Mouse (Mus musculus) intestine, embryonic 15.5 days (tissue): ENCODE measurements at regions not wholly inside any gene's neighbourhood (a gene's known extent, or its start where the extent isn't known, plus 50 kb on each side); places are given as distances from the start of the nearest gene placed in this dataset.
A peak's percentile ranks its signal among the peaks of the same experiment; 100 is the strongest.

ENCODE experiments used
- ATAC-seq: fragments of 200-750 bp; cut with Nextera tagmentation; 2 replicates; pipeline ENCODE4 v1.8.0; 2017; ENCODE audit warnings: moderate TSS enrichment, moderate library complexity
- H3K27ac ChIP-seq: fragments of 300-500 bp; sonication (generic); 2 replicates; pipeline ENCODE4 v1.5.1; 2015; ENCODE audit warnings: mild to moderate bottlenecking, inconsistent platforms
- H3K27me3 ChIP-seq: fragments of 300-500 bp; sonication (generic); replicated peaks from 2 replicates; pipeline ENCODE4 v1.6.1; 2015; ENCODE audit warnings: inconsistent platforms
- H3K36me3 ChIP-seq: fragments of 300-500 bp; sonication (generic); 2 replicates; pipeline ENCODE4 v1.6.1; 2015; ENCODE audit warnings: inconsistent platforms
- H3K4me1 ChIP-seq: fragments of 300-500 bp; sonication (generic); replicated peaks from 2 replicates; pipeline ENCODE4 v1.6.1; 2015; ENCODE audit warnings: inconsistent platforms
- H3K4me2 ChIP-seq: fragments of 300-500 bp; sonication (generic); replicated peaks from 2 replicates; pipeline ENCODE4 v1.6.1; 2015; ENCODE audit warnings: mild to moderate bottlenecking, inconsistent platforms
- H3K4me3 ChIP-seq: fragments of 300-500 bp; sonication (generic); replicated peaks from 2 replicates; pipeline ENCODE4 v1.5.1; 2015; ENCODE audit warnings: inconsistent platforms
- H3K9ac ChIP-seq: fragments of 300-500 bp; sonication (generic); 2 replicates; pipeline ENCODE4 v1.6.1; 2015; ENCODE audit warnings: inconsistent platforms
- H3K9me3 ChIP-seq: fragments of 300-500 bp; sonication (generic); 2 replicates; pipeline ENCODE4 v1.6.1; 2016; ENCODE audit warnings: inconsistent platforms
- WGBS: fragments of 180-500 bp; shearing (Covaris S2); methylation state at CpG from one replicate; pipeline ENCODE4 v1.1.7; 2015; 5-methylcytosine and 5-hydroxymethylcytosine counted together

DNA sequence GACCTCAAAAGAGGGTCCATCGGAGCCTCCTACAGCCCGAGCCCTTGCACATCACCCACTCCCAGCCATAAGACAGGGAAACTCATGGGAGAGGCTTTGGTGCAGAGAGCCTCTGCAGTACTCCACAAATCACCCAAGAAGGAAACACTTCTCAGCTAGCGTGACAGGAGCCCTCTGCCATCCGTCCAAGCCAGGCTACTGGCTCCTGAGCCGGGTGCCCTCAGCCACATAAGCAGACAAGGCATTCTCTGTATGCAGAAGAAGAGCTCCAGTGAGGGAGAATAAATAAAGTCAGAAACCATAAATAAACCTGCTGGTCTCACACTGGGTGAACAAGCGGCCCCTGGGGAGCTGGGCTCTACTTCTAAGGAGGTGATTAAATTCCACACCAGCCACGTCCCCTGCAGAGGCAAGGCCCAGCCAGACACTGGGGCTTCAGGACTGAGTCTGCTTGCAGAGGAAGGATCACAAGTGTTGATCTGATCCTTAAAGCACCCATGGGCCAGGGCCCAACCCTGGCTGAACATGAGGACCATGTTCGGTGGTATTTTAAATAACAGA, 243.0 kb upstream of the Mocs1 start:
- H3K4me2 ChIP-seq, result no peak overlapping the region
- no peak overlapping the region for H3K9ac ChIP-seq
- no peak overlapping the region for H3K4me3 ChIP-seq
- H3K36me3 ChIP-seq, result no peaks in the 10 kb centered on the region
- no peak overlapping the region for H3K27ac ChIP-seq
- no peaks in the 10 kb centered on the region for H3K4me1 ChIP-seq
- 44% methylated on average over 8 of the region's 8 CpGs for WGBS
- no peak for ATAC-seq
- H3K9me3 ChIP-seq, result no peaks in the 10 kb centered on the region
- H3K27me3 ChIP-seq, result no peaks in the 10 kb centered on the region

DNA sequence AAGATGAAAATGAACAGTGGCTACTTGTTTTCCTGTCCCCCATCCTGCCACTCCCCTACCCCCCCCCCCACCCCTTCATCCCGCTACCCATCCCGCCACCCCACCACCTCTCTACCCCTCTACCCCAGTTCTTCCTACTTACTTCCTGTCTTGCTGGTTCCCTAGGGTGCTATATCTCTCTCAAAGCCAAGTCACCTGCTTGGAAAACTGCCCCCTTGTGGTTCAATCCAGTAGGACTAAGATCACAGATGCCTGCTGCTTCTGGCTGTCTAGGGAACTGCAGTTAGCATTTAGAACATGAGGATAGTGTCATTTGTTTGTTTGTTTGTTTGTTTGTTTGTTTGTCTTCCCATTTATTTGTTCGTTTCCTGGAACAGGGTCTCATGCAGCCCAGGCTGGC, 238.4 kb upstream of the Mocs1 start:
- Histone ChIP-seq H3K4me2 (no peak overlapping the region), H3K27ac (no peak overlapping the region), H3K9ac (no peak overlapping the region), H3K36me3 (no peaks in the 10 kb centered on the region), H3K27me3 (no peaks in the 10 kb centered on the region), H3K4me3 (no peak overlapping the region), H3K9me3 (no peaks in the 10 kb centered on the region), H3K4me1 (no peaks in the 10 kb centered on the region)
- 44% methylated on average over 3 of the region's 3 CpGs for WGBS
- ATAC-seq, result 0 out of 2 replicates have a peak, but pooled peaks have one; percentile 31

DNA sequence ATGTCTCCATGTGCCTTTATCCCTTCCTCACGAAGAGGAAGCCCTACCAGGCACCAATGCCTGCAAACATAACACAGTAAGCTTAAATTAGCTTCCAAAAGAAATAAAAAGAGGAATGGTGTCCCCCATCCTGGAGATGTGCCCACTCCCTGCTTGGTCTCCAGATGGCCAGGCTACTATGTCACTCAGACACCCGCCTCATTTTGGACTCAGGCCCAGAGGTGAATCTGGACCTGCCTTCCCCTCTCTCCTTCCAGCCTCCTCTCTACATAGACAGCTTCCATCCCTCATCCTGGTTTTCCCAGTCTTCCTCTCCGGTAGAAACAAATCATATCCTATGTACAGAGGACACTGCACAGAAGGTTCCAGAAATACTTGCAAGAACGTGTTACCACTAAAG, 237.8 kb upstream of the Mocs1 start:
- no peaks in the 10 kb centered on the region for H3K36me3 ChIP-seq
- WGBS, result 61% methylated on average over 4 of the region's 4 CpGs
- no peak overlapping the region for H3K4me3 ChIP-seq
- H3K27me3 ChIP-seq, result no peaks in the 10 kb centered on the region
- no peaks in the 10 kb centered on the region for H3K4me1 ChIP-seq
- H3K27ac ChIP-seq, result no peak overlapping the region
- no peak overlapping the region for H3K9ac ChIP-seq
- no peak for ATAC-seq
- no peak overlapping the region for H3K4me2 ChIP-seq
- no peaks in the 10 kb centered on the region for H3K9me3 ChIP-seq

DNA sequence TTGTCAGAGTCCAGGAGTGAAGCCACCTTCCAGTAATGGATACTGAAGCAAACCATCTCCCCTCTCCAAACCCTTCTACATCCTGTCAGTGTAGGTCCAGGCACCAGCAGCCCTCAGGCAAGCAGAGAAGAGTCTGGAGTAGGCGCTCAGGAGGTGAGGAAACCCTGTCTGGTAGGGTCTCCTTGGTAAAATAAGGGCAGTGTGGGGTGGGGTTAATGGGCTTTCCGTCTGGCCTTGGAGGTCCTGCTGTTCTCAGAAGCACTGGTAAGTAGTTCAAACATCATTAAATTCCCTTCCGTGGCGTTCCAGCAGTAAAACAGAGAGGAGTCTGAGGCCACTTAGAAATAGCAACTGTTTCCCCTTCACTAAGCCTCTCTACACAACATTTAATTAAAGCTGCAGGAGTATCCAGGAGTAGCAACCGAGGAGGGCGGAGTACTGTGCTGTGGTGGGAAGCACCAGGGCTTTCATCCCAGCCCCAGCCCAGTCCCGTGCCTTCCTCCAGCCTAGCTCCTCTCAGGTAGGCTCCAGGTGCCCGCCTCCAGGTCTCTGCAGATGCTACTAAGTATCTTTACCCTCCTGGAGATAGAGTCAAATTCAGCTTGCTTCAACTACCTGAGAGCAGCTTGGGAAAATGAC, 232.0 kb upstream of the Mocs1 start:
- no peaks in the 10 kb centered on the region for H3K27me3 ChIP-seq
- H3K4me1 ChIP-seq, result no peaks in the 10 kb centered on the region
- WGBS, result 56% methylated on average over 8 of the region's 8 CpGs
- no peaks in the 10 kb centered on the region for H3K36me3 ChIP-seq
- H3K9ac ChIP-seq, result no peak overlapping the region
- ATAC-seq, result no peak
- no peaks in the 10 kb centered on the region for H3K9me3 ChIP-seq
- no peak overlapping the region for H3K4me3 ChIP-seq
- no peak overlapping the region for H3K4me2 ChIP-seq
- H3K27ac ChIP-seq, result no peak overlapping the region

DNA sequence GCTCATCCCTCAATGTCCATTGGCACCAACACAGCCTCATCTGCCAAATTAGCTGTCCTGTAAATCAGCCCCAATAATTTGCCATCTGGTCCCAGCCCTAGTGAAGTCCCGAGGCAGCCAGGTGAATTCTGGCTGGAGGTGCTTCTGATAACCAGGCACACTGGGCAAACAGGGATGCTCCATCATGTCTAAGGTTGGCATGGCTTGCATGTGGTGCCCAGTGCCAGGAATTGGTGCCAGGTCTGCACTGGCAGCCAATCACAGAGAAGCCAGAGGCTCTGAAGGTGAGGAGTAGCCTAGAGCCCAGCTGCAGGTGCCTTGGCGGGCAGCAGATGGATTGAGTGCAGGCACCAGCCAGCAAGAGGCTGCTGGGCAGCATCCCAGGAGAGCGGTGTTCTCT, 226.7 kb upstream of the Mocs1 start:
- WGBS, result 94% methylated on average over 3 of the region's 3 CpGs
- H3K27ac ChIP-seq, result no peak overlapping the region
- no peak for ATAC-seq
- H3K4me1 ChIP-seq, result no peaks in the 10 kb centered on the region
- H3K9me3 ChIP-seq, result no peaks in the 10 kb centered on the region
- no peak overlapping the region for H3K9ac ChIP-seq
- H3K27me3 ChIP-seq, result no peaks in the 10 kb centered on the region
- H3K36me3 ChIP-seq, result no peaks in the 10 kb centered on the region
- H3K4me2 ChIP-seq, result no peak overlapping the region
- no peak overlapping the region for H3K4me3 ChIP-seq

DNA sequence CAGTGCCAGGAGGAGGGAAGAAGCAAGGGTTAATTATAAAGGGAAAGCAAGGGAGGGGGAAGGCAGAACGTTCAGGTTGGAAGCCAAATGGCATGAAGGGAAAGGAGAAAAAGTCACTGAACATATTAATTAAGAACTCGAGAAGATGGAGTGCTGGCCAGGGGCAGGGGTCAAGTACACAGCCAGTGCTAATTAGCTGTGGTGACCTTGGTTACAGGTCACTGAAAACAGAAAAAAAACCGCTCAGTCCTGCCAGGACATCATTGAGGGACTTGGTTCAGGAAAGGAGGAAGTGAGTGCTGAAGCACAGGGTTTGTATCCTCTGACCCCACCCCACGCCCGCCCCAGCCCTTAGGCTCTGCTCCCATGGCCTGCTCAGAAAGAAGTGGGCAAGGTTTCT, 223.1 kb upstream of the Mocs1 start:
- ATAC-seq, result no peak
- H3K4me2 ChIP-seq, result no peak overlapping the region
- no peak overlapping the region for H3K9ac ChIP-seq
- WGBS, result 50% methylated on average over 5 of the region's 5 CpGs
- no peaks in the 10 kb centered on the region for H3K4me1 ChIP-seq
- H3K4me3 ChIP-seq, result no peak overlapping the region
- no peaks in the 10 kb centered on the region for H3K9me3 ChIP-seq
- no peaks in the 10 kb centered on the region for H3K36me3 ChIP-seq
- no peak overlapping the region for H3K27ac ChIP-seq
- no peaks in the 10 kb centered on the region for H3K27me3 ChIP-seq

DNA sequence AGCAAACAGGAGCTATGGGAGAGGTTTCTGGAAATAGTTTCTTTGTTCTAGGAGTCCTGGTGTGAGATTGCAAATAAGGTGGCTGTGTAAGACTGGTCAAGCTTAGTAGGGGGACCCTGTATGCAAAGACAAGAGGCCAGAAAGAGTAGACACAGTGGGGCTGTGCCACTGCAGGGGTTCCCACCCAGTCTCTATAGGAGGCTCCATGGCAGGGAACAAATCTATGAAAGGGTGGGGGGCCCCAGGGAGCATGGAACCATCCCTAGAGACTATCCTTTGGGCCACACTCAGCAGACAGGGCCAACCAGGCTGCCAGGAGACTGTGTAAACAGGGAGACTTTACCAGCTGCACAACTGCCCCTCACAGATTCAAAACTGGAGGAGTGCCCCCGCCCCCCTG, 222.6 kb upstream of the Mocs1 start:
- Histone ChIP-seq H3K4me2 (no peak overlapping the region), H3K27me3 (no peaks in the 10 kb centered on the region), H3K4me3 (no peak overlapping the region), H3K9ac (no peak overlapping the region), H3K36me3 (no peaks in the 10 kb centered on the region), H3K27ac (no peak overlapping the region), H3K9me3 (no peaks in the 10 kb centered on the region), H3K4me1 (no peaks in the 10 kb centered on the region)
- no peak for ATAC-seq
- WGBS, result 33% methylated on average over 1 of the region's 1 CpGs

DNA sequence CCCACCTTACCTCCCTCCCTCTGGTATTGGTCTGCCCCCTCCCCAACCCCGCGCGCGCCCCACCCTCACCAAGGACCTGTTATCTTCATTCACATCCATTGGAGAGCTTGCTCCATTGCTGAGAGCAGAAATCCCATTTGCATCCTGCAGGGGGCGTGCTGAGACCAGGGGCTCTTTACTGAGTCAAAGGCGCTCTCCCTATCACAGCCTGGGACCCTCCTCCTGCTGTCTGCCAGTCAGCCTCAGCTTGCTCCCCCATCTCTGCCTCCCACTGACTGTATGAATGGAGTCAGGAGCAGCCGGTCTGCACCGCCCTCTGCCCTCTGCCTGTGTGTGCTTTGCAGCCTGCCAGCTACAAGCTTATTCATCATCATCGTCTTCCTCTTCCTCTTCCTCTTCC, 221.5 kb upstream of the Mocs1 start:
- no peak overlapping the region for H3K4me2 ChIP-seq
- no peaks in the 10 kb centered on the region for H3K27me3 ChIP-seq
- H3K4me1 ChIP-seq, result no peaks in the 10 kb centered on the region
- H3K9me3 ChIP-seq, result no peaks in the 10 kb centered on the region
- H3K4me3 ChIP-seq, result no peak overlapping the region
- 54% methylated on average over 9 of the region's 9 CpGs for WGBS
- no peaks in the 10 kb centered on the region for H3K36me3 ChIP-seq
- ATAC-seq, result no peak
- no peak overlapping the region for H3K9ac ChIP-seq
- H3K27ac ChIP-seq, result no peak overlapping the region

DNA sequence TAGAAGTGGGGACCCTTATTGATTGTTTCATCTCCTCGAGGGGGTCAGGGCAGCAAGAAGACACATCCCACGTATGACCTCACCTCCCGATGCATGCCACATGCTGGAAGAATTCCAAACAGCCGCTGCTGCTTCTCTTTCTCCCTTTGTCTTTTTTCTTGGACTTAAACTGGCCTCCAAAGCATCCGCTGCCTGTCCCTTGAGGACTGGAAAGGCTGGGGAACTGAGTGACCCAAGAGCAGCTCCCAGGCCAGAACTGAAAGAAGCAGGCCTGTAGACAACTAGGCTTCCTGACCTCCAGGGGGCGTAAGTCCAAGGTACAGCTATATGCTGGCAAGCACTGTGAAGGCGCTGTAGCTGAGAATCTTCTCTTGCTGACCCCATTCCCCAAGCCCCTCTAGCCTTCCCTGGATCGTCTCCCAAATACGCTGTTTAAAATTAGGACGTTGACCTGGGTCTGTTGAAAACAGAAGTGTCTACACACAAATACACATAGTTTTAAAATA, 219.8 kb upstream of the Mocs1 start:
- 69% methylated on average over 10 of the region's 10 CpGs for WGBS
- Histone ChIP-seq H3K4me1 (no peaks in the 10 kb centered on the region), H3K27me3 (no peaks in the 10 kb centered on the region), H3K27ac (no peak overlapping the region), H3K4me2 (no peak overlapping the region), H3K9me3 (no peaks in the 10 kb centered on the region), H3K4me3 (no peak overlapping the region), H3K36me3 (no peaks in the 10 kb centered on the region), H3K9ac (no peak overlapping the region)
- ATAC-seq, result no peak

DNA sequence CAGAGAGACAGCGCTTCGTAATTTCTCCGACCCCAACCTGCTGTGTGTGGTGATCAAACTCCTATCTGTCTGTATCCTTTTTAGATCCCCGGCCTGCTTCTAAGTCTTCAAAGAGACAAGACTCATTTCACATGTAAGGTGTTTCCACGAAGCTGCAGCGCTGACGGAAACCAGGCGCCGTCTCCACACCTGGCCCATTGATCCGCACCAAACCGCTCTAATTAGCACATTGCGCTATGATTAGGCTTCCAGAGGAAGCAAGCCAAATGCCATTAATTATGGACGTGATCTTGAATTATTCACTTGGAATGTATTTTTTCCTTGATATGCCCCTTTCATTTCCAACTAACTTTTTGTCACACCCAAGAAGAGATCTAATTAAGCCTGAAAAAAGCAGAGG, 215.2 kb upstream of the Mocs1 start:
- H3K36me3 ChIP-seq, result no peaks in the 10 kb centered on the region
- no peak overlapping the region for H3K4me3 ChIP-seq
- no peaks in the 10 kb centered on the region for H3K4me1 ChIP-seq
- H3K9me3 ChIP-seq, result no peaks in the 10 kb centered on the region
- WGBS, result 83% methylated on average over 13 of the region's 13 CpGs
- no peak for ATAC-seq
- no peak overlapping the region for H3K9ac ChIP-seq
- H3K4me2 ChIP-seq, result no peak overlapping the region
- H3K27ac ChIP-seq, result no peak overlapping the region
- H3K27me3 ChIP-seq, result no peaks in the 10 kb centered on the region

DNA sequence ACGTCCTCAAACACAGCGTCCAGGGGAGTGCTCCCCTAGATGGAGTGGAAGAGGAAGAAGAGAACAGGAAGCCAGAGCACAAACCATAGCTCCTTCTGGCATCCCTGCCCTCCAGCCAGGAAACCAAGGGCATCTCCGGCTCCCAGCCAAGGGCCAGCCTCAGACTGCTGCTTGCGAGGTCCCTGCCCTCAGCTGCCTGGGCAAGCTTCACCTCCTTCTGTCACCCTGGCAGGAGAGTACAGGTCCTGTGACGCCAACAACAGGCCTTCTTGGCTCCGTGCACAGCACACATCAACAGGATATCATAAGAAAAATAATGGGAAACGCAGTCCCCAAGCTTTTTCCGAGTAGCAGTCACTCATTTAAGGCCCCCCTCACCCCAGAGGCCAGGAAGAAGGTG, 212.9 kb upstream of the Mocs1 start:
- H3K27me3 ChIP-seq, result no peaks in the 10 kb centered on the region
- no peak overlapping the region for H3K27ac ChIP-seq
- WGBS, result 73% methylated on average over 8 of the region's 8 CpGs
- no peak for ATAC-seq
- no peaks in the 10 kb centered on the region for H3K9me3 ChIP-seq
- H3K4me2 ChIP-seq, result no peak overlapping the region
- H3K9ac ChIP-seq, result no peak overlapping the region
- no peak overlapping the region for H3K4me3 ChIP-seq
- no peaks in the 10 kb centered on the region for H3K4me1 ChIP-seq
- no peaks in the 10 kb centered on the region for H3K36me3 ChIP-seq

DNA sequence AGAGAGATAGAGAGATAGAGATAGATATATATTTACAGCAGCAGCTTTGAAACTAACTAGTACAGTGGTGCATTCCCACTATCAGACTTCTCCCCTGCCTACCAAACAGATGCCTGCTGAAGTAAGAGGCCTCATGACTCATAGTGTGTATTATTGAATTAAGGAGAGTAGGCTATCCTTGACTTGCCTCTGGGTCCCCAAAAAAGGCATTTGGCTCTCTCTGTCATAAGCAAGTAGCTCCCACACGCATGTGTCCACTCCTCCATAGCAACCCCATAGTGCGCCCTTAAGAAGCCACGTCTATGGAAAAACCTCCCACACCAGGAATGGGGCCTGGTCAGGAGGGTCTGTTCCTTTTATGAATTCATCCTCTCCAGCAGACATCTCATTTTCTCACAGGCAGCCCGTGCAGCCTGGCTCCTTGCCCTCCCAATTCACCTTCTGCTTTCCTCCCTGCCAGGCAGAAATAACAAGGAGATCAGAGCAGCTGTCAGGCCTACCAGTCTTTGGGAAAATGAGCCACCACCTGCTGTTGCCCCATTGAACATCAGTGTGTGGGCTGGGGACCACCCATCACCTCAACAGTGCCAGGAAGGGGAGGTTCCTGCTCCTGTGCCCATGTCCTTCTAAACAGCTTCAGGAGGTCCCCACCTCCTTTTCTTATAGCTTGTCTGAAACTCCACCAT, 208.5 kb upstream of the Mocs1 start:
- no peak overlapping the region for H3K4me2 ChIP-seq
- no peak overlapping the region for H3K27ac ChIP-seq
- 75% methylated on average over 4 of the region's 4 CpGs for WGBS
- H3K27me3 ChIP-seq, result no peaks in the 10 kb centered on the region
- no peak for ATAC-seq
- H3K9ac ChIP-seq, result no peak overlapping the region
- no peaks in the 10 kb centered on the region for H3K4me1 ChIP-seq
- H3K4me3 ChIP-seq, result no peak overlapping the region
- no peaks in the 10 kb centered on the region for H3K9me3 ChIP-seq
- no peaks in the 10 kb centered on the region for H3K36me3 ChIP-seq

DNA sequence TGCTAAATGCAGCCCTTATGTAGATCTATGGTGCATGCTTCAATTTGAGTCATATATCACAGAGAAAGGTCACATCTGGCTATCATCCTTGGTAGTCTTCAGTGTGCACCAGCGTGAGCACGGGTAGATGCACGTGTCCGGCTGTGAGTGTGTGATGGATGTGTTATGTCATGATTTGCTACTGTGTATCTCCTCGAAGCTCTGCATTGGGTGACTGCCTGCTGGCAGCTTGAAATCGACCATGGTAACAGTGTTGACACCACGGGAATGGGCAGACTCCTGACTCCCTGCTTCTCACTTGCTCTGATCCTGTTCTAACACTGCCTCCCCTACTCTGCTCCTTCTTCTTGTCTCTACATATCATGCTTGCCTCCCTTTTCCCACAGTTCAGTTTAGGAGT, 204.9 kb upstream of the Mocs1 start:
- 71% methylated on average over 7 of the region's 7 CpGs for WGBS
- Histone ChIP-seq H3K27ac (no peak overlapping the region), H3K4me1 (0 out of 2 replicates have a peak, but pooled peaks cover 4% of the 10 kb centered on the region), H3K9me3 (no peaks in the 10 kb centered on the region), H3K36me3 (no peaks in the 10 kb centered on the region), H3K9ac (no peak overlapping the region), H3K4me3 (no peak overlapping the region), H3K27me3 (no peaks in the 10 kb centered on the region), H3K4me2 (no peak overlapping the region)
- no peak for ATAC-seq
